Comparison of ENCODE assay signal across 18 mouse cellular contexts in the genomic region with DNA sequence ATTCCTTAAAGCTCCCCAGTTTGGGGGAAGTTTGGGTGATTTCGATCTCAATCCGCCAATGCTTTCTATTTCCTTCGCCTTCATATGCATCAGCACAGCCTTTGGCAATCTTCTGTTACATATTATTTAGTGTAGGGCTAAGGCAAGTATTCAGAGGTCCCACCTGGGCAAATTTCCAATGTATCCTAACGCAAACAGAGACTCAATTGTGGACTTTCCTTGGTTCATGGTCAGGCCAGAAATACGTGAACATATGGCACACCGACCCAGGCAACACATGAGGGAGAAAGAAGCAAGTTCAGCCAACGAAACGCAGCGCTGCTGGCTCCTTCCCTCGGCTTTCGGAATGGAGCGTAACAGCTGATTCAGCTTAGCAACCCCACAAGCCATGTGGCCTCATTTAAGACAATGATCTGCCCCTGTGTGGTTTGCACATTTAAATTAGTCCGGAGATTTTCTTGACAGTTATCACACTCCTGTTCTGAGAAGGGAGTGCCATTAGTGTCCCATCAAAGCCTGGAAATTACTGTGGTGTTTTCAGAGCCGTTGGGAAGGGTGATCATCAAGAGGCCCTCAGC.
A peak's percentile ranks its signal among the peaks of the same experiment; 100 is the strongest.
DNase-seq lines count a peak whose midpoint lies in the region; ATAC-seq and TF ChIP-seq lines count a peak whose summit lies in the region.
"Had no signal": no experiment of that assay in that cellular context is flagged by ENCODE, and none has a peak within 500 bp of the region (broad histone marks: within the 10 kb centered on the region; RNA-seq: fewer than 3 reads in every experiment).

No protein-coding gene starts in this region.

- no peaks in the 10 kb centered on the region for H3K79me2 ChIP-seq in heart, adult 2 months (replicated peaks; ENCODE audit: control insufficient read depth, insufficient read depth, low read length)

- TF ChIP-seq POLR2A in heart, adult 2 months (IDR thresholded peaks at IDR 0.05; ENCODE audit: insufficient read depth, low read depth, low read length): no peak

- no peak overlapping the region for H3K9ac ChIP-seq in hindbrain, embryonic 15.5 days
- no peak overlapping the region for H3K9ac ChIP-seq in hindbrain, embryonic 13.5 days
- no peak overlapping the region for H3K9ac ChIP-seq in neural tube, embryonic 11.5 days (ENCODE audit: low read length)
- no peak overlapping the region for H3K9ac ChIP-seq in heart, adult 2 months (ENCODE audit: low read depth, low read length)
- H3K9ac ChIP-seq: heart, embryonic 13.5 days; neural tube, embryonic 13.5 days had no signal

- H3K4me3 ChIP-seq in hindbrain, embryonic 15.5 days: no peak overlapping the region
- H3K4me3 ChIP-seq in hindbrain, embryonic 13.5 days: no peak overlapping the region
- no peak overlapping the region for H3K4me3 ChIP-seq in neural tube, embryonic 11.5 days (ENCODE audit: low read depth, low read length)
- no peak overlapping the region for H3K4me3 ChIP-seq in heart, adult 2 months
- H3K4me3 ChIP-seq: erythroblast, embryonic 14.5 days; heart, embryonic 13.5 days; neural tube, embryonic 13.5 days had no signal

- no peaks in the 10 kb centered on the region for H3K9me3 ChIP-seq in hindbrain, embryonic 15.5 days
- no peaks in the 10 kb centered on the region for H3K9me3 ChIP-seq in hindbrain, embryonic 13.5 days
- no peaks in the 10 kb centered on the region for H3K9me3 ChIP-seq in neural tube, embryonic 11.5 days (ENCODE audit: control insufficient read depth, low read length)
- H3K9me3 ChIP-seq: neural tube, embryonic 13.5 days had no signal

- H3K4me1 ChIP-seq in hindbrain, embryonic 15.5 days (replicated peaks): peaks cover 26% of the 10 kb centered on the region
- peaks cover 23% of the 10 kb centered on the region for H3K4me1 ChIP-seq in hindbrain, embryonic 13.5 days (replicated peaks)
- no peaks in the 10 kb centered on the region for H3K4me1 ChIP-seq in neural tube, embryonic 11.5 days (ENCODE audit: control insufficient read depth, insufficient read depth, low read length)
- no peaks in the 10 kb centered on the region for H3K4me1 ChIP-seq in heart, adult 2 months (ENCODE audit: control insufficient read depth, insufficient read depth, low read length)
- H3K4me1 ChIP-seq: heart, embryonic 13.5 days had no signal

- ATAC-seq in hindbrain, embryonic 15.5 days (ENCODE audit: low FRiP score, low read depth): peak; percentile 34; the same call in 1 of the 2 replicates
- ATAC-seq in hindbrain, embryonic 13.5 days (ENCODE audit: low FRiP score): no peak
- no peak for ATAC-seq in neural tube, embryonic 11.5 days (ENCODE audit: insufficient read depth, low FRiP score, low TSS enrichment)
- ATAC-seq: intestine, postnatal 0 days had no signal

- TF ChIP-seq EP300 in heart, adult 2 months (IDR thresholded peaks at IDR 0.05; ENCODE audit: insufficient read depth, low read depth, low read length): no peak

- no peak for TF ChIP-seq CTCF in heart, adult 2 months (IDR thresholded peaks at IDR 0.05)

- WGBS in hindbrain, embryonic 15.5 days: 57% methylated on average over 14 of the region's 14 CpGs
- WGBS in hindbrain, embryonic 13.5 days: 69% methylated on average over 14 of the region's 14 CpGs
- 78% methylated on average over 14 of the region's 14 CpGs for WGBS in neural tube, embryonic 11.5 days
- 76% methylated on average over 14 of the region's 14 CpGs for WGBS in heart, adult 2 months

- H3K27me3 ChIP-seq in hindbrain, embryonic 15.5 days: no peaks in the 10 kb centered on the region
- no peaks in the 10 kb centered on the region for H3K27me3 ChIP-seq in hindbrain, embryonic 13.5 days
- no peaks in the 10 kb centered on the region for H3K27me3 ChIP-seq in neural tube, embryonic 11.5 days (ENCODE audit: control insufficient read depth, insufficient read depth, low read length)
- H3K27me3 ChIP-seq in heart, adult 2 months (ENCODE audit: control insufficient read depth, insufficient read depth, low read length): no peaks in the 10 kb centered on the region
- H3K27me3 ChIP-seq: heart, embryonic 13.5 days; neural tube, embryonic 13.5 days had no signal

- H3K27ac ChIP-seq in hindbrain, embryonic 15.5 days (replicated peaks): no peak overlapping the region
- no peak overlapping the region for H3K27ac ChIP-seq in hindbrain, embryonic 13.5 days
- H3K27ac ChIP-seq in neural tube, embryonic 11.5 days (ENCODE audit: low read depth, low read length): no peak overlapping the region
- no peak overlapping the region for H3K27ac ChIP-seq in heart, adult 2 months
- H3K27ac ChIP-seq: heart, embryonic 13.5 days; macrophage; neural tube, embryonic 13.5 days; stomach, postnatal 0 days had no signal

- no peak overlapping the region for H3K4me2 ChIP-seq in hindbrain, embryonic 15.5 days
- no peak overlapping the region for H3K4me2 ChIP-seq in hindbrain, embryonic 13.5 days
- no peak overlapping the region for H3K4me2 ChIP-seq in neural tube, embryonic 11.5 days (ENCODE audit: low read depth)
- H3K4me2 ChIP-seq: heart, embryonic 13.5 days; neural tube, embryonic 13.5 days had no signal

- no peaks in the 10 kb centered on the region for H3K36me3 ChIP-seq in hindbrain, embryonic 15.5 days
- no peaks in the 10 kb centered on the region for H3K36me3 ChIP-seq in hindbrain, embryonic 13.5 days
- no peaks in the 10 kb centered on the region for H3K36me3 ChIP-seq in neural tube, embryonic 11.5 days (ENCODE audit: control insufficient read depth, insufficient read depth, low read length)
- no peaks in the 10 kb centered on the region for H3K36me3 ChIP-seq in heart, adult 2 months (ENCODE audit: control insufficient read depth, insufficient read depth, low read length)
- H3K36me3 ChIP-seq: heart, embryonic 13.5 days; neural tube, embryonic 13.5 days had no signal

- peak; percentile 50 to 54 for DNase-seq in cerebellum, postnatal 14 days
- no peak for DNase-seq in cerebellum, adult 11 months
- DNase-seq in neural tube, embryonic 11.5 days (ENCODE audit: low spot score): peak; percentile 13
- DNase-seq in neural tube, embryonic 10.5 days (ENCODE audit: extremely low spot score, low spot score): no peak
- peak; percentile 90 for DNase-seq in retina, postnatal 1 day
- DNase-seq in heart, adult 2 months: no peak
- DNase-seq: cerebellum, adult 18-20 months; heart, postnatal 4 days; kidney, postnatal 14 days; lung, adult 2 months had no signal

- intact Hi-C loops in heart, adult 2 months (cut with DNase I): no loop called here

Comparison
In these comparisons a context has a peak if more than half of its experiments do, and no peak if none do; other contexts are left out.
1. DNase-seq: peak in cerebellum, postnatal 14 days (2 of 2), neural tube, embryonic 11.5 days (single experiment) and retina, postnatal 1 day (single experiment); none in cerebellum, adult 11 months (single experiment), neural tube, embryonic 10.5 days (single experiment) and heart, adult 2 months (0 of 2).